Mouse (Mus musculus): ENCODE data around the gene Itga4.

Itga4 gene

DNA sequence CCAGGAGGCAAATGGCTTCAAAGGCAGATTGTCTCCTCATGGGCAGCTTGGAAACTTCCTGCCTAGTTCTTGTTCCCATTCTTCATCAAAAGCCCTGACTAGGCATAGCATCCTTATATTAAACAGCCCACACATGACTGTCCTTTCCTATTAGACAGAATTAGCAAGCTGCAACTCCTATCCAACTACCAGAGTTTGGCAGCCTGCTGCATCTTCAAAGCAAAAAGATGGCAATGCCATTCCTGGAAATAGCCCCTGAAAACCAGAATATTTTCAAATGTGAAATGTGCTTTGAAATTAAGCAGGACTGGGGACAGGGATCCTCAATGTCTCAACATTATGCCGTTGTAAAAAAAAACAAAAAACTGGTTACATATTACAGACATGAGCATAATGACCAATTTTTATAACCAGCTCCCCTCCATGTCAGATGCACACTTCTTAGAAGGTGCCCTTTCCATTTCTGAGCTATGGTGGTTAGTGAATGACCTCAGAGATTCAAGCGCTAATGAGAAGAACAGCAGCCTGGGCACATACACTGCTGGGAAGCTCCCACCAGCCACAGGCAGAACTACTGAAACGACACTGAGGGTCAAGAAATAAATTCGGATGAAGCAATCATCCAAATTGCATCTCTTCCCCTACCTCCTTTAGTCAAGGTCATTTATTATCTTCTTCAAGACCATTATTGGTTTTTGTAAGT, 97.0 kb downstream of the Itga4 start:
- DNase-seq (ENCODE audit: low read depth) = no peak

DNA sequence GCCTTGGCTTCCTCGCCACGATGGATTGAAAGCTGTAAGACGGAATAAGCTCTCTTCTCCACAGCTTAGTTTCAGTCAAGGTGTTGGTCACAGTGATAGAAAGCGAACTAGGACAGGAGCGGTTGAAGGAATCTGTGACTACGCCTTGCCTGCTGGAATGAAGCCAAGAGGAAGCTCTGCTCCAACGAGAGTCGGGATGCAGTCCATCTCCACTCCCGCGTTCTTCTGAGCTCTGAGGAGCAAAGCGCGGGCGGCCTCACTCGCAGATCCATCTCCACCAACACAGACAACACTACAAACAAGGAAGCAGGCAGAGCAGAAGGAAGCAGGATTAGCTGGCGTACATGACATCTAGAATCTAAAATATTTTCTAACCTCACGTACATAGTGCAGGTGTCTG, 99.5 kb downstream of the Itga4 start:
- DNase-seq (ENCODE audit: low read depth) = no peak

DNA sequence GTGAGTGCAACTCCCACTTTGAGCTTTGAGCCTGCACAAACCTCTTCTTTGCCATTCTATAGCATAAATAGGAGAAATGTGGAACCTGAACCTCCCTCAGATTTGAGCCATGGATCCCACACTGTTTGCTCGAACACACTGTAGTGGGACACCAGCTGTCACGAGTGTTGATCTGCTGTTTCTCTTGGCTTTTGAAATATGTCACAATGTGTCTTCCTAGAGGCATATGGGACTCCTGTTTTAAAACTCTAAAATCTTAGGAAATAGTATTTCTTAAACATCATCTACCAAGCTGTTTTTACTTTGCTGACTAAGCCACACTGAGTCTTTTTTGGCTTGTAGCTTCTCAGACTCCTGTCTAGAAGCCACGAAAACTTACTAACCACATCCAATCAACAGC, 102.6 kb downstream of the Itga4 start:
- no peak for DNase-seq (ENCODE audit: low read depth)

DNA sequence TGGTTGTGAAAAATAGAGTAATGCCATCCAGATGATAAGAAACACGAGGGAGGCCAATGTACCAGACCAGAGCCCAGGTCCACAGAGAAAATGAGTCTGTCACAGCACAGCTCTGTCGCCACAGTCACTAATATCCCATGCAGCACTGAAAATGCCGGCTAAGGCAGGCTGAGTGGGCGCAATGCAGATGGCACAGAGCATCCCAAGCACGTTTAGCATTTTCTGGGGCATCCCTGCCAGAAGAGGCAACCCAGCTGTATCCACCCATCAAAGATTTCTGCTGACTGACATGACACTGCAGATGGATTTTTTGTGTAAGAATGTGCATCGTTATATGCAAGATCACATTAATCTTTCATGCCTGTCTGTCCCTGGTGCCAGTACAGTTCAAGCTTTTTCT, 106.8 kb downstream of the Itga4 start:
- DNase-seq (ENCODE audit: low read depth) = no peak

DNA sequence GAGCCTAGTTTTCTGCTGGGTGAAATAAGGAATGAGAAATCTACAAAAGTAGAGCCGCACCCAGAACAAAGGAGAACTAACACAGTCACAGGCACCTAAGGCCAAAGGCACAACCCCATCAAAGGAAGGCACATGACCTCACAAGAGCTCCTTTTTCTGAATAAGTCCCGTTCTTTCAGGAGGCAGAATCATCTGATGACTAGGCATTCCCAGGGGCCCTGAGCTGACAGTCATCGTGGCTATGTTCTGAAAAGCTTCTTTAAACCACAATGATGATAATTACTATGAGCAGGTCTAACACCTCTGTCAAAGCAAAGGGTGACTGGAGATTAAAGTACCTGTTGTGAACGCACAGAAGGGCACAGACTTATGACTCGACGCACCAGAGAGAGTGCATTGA, 108.7 kb downstream of the Itga4 start:
- DNase-seq (ENCODE audit: low read depth) = peak; percentile 6

DNA sequence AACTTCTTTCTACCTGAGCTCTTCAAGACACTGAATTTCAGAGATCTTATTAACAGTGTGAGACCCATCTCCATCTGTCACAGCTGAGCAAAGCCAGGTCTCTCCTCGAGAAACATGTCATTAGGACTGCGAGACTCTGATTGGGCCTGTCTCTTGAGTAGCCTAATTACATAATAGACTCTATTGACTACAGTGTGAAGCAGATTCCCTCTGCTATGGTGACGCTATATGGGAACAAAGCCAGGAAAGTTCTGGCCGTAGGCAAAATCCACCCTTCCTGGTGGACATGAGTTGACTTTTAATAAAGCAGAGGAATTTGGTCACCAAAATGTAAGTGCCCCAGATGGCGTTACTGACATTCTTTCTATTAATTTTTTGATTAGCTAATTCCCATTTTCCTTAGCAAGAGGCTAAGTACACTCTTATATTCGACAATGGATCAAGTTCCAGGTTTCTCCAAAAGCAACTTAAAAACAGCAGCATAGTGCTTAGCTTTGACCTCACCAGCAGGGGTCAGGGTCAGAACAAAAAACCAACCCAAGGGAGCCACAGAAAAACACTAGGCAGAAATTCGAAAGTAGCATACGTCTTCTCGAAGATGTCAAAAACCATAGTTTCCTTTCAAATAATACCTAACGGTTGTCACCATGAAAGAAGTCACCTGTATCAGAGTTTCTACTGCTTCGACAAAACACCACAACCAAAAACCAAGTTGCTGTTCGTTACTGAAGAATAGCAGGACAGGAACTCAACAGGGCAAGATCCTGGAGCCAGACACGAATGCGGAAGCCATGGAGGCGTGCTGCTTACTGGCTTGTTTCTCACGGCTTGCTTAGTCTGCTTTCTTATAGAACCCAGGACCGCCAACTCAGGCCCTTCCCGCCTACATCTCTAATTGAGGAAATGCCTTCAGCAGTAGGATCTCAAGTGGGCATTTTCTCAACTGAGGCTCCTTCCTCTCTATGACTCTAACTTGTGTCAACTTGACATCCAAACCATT, 112.5 kb downstream of the Itga4 start:
- DNase-seq (ENCODE audit: low read depth) = peak; percentile 68

DNA sequence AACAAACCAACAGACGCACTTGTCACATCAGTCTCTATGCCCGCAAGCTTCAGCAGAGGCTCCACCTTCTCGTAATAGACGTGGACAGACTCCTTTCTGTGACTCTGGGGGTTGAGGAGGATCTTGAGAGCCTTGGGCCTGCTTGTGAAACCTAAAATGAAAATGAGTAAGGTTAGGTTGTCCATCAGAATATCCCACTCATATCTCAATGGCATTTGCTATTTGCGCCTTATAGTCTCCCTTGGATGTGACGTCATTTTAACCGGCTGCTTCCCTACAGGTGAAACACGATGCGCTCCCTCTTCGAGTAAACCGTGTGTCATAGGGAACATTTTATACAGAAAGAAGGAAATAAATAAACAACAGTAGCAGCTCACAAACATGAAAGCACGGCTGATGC, 113.4 kb downstream of the Itga4 start:
- DNase-seq (ENCODE audit: low read depth) = no peak

DNA sequence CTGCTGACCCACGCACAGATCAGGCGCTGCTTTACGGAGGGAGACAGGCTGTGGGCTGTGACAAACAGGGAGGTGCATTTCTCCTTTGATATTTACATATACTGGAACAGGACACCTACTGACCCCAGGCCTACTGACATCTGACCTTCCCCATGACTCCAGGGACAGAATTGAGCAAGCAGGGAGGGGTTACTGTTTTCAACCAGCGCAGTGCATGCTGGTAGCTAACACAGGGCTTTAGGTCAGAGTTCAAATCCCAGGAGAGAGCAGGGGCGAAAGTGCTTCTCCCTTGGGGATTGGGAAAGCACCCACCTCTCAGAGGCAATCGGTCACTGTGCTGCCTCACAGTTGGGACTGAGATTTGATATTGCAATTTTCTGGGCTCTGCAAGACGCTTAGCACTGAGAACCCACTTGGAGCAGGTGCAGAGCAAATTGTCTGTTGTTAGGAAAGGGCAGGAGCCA, 113.9 kb downstream of the Itga4 start:
- DNase-seq (ENCODE audit: low read depth) = no peak

DNA sequence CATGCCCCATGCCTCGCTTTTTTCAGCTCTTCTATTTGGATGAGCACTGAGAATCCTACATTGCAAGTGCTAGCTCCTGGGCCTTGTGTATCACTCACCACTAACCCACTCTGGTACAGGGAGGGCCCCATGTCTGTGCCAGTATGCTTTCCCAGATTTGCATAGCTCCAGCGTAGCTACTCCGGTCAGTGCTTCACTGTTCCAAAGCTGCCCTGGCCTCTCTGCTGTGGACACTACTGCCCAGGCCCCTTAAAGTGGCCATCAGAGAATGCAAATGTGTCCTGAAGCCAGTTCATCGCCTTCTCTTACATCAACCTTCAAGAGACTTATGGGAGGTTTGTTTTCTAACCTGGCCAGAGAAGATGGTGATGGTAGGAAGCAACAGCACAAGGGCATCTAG, 114.7 kb downstream of the Itga4 start:
- DNase-seq (ENCODE audit: low read depth) = no peak

DNA sequence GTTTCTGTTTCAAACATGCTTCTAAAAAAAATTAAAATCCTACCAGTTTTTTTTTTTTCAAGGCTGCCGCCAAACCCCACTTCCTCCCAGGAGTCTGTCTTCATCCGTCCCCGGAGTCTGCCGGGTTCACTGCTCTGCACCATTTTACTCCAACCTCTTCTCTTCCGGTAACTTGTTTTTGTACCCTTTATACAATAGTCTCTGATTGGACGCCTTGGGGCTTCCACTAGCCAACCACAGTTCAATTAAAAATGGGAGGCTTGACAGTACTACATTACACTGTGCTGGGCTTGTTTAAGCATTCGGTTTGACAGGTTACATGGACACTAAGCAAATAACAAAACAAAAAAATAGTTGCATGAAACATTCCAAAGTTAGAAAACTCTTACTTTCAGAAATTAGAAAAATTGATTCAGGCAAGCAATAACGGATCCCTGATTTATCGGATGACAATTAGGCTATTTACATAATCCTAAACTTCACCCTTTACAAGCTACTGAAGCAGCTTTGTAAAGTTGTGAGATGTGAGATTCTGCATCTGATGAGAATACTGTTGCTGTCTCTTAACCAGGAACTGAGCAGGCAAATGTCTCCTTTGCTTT, 115.6 kb downstream of the Itga4 start:
- peak; percentile 26 for DNase-seq (ENCODE audit: low read depth)

DNA sequence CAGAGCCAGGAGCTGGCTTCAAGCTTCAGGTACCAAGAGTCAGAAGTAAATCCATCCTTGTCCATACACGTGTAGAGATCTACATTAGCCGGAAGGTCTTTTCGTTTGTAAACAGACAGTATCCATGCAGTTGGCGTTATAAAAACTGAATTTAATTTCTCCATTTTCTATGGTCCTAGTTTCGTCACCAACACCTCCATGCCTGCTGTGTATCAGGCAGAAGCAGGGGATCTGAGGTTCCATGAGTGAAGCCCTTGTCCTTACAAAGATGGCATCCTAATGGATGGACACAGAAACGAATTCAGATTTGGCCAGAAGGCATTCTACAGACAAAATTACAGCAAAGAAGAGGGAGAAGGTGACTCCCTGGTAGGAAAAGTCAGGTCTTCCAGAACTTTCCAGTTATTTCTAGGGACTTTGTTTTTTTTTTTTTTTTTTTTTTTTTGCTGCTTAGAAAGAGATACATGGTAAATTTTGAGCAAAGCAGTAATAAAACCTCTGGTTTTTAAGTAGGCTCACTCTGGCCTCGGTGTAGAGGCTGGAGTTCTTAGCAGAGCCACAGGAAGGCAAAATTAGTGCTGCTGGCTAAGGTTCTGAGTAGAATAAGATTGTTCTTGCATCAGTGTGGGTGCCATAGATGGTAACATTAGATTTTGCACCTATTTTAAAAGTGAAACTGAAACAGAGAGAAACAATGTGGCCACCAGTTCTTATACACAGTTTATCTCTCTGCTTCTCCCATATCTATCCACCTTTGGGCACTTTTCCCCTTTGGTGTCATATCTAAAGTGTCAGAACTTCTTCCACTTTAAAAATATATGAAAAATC, 116.3 kb downstream of the Itga4 start:
- DNase-seq (ENCODE audit: low read depth) = peak; percentile 29

DNA sequence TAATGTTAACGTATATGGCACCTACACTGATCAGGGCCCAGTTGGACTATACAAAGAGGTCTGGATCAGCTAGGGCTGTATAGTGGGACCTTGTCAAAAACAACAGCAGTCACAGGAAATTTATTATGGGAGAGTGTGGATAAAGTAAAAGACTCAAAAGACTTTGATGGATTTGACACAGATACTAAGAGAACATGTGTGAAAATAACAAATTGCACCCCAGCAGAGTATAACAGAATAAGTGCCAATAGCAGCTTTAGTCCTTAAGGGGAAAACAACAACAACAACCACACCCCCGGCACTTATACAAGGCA, 116.9 kb downstream of the Itga4 start:
- DNase-seq (ENCODE audit: low read depth) = no peak

DNA sequence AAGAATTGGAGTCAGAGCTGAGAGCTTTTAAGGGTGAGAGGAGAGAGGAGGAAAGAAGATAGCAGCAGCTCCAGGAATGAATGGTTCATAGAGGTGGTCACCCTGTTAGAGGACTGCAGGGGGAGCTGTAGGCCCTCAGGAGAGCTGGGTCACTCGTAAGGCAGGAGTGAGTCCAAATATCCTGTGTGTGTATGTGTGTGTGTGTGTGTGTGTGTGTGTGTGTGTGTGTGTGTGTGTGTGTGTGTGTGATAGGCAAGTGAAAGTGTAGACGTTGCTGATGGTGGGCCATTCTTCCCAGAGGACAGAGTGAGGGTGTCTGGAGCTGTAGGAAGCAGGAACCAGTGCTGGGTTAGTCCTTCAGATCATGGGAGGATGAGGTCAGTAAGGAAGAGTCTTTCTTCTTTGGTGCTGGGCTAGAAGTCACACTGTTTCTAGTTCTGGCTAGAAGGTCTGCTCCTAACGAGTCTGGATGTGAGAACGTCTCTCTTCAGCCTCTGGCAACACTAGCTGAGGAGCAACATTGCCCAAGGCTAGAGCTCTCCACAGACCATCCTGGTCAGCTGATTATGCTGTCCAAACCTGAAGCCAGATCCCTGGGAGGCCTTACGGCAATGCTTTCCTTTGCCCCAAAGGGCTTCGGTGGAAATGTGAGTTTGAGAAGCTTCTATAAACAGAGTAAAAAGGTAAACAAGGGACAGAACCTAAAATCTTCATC, 117.4 kb downstream of the Itga4 start:
- DNase-seq (ENCODE audit: low read depth) = peak; percentile 87

DNA sequence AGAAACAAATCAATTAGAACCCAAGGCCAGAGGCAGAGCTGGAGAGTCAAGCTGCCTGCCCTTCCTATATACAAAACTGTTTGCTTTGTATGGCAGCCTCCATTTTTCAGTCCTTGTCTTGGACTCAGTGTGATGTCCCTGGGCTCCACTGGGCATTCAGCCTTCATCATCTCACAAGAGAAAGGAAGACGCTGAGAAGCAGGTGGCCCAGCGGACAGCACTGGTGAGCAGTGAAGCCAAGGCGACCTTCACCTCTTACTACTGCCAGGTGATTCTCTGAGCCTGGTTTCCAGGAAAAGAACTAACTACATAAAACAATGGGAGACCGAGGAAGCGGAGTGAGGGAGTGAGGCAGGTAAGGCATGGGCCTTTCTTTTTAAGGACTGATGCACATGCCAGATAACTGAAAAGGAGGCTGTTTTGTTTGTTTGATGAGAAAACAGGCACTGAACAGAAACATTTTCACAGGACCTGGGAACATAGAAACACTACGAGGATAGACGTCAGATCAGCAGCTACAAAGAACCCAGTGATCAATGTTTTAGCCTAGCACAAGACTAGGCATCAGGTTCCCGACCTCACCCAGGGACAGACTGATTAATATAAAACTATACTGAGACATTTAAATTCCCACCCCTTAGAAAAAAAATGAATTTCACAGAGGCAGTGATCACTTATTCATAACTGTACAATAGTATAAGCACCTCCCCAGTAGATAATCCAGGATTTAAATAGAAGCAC, 123.3 kb downstream of the Itga4 start:
- no peak for DNase-seq (ENCODE audit: low read depth)

DNA sequence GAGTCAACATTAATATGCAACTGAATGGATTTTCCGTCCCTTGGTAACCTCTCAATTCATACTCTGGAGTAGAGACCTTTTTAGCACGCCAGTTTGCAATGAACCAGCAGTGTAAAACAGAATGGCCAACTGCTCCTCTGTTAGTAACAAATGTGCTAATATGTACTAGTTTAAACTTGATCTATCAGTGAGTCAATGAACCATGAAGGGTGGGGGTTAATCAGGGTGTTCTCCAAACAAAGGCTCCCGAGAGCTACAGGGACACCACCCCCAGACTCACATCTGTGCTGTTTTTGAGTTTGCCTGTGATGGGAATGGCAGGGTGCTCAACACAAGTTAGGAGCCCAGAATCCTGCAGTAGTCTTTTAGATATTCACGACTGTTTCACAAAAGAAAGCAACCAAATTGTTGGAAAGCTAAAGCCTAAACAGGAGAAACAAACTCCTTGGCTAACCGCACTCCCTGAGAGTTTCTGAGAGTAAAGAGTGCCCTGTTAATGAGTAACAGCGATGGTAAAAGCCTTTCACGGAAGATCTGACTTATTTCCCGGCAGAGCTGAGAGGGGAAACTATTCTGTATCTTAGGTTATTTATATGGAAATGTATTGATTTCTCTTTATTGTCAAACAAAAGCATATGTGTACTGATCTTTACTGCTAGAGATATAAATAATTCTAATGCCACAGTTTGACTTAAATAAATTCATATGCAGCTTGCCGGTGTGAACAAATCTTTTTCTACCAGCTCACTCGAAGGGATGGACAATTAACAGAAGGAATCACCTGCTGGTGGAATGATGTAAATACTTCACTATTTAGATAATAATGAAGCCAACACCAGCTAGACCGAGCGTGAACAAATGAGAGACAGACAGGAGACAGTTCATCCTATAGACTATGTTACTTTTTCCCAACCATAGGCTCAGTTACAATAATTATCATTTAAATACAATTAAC, 124.1 kb downstream of the Itga4 start:
- no peak for DNase-seq (ENCODE audit: low read depth)

Data from 416B (cell line).